Mouse (Mus musculus): Measurements from ENCODE around the gene 9130019O22Rik. TPM values are rescaled to one million over a fixed set of nuclear protein-coding genes. Genes with fewer than 3 reads are reported as not detected.
"Not testable (repeated sequence)": the region's sequence is repeated elsewhere in the genome, so short reads cannot be mapped to it uniquely, and the experiment has no call there.

9130019O22Rik gene
- polyA plus RNA-seq, 1 experiment from 2014 or later: 7.2 TPM

DNA sequence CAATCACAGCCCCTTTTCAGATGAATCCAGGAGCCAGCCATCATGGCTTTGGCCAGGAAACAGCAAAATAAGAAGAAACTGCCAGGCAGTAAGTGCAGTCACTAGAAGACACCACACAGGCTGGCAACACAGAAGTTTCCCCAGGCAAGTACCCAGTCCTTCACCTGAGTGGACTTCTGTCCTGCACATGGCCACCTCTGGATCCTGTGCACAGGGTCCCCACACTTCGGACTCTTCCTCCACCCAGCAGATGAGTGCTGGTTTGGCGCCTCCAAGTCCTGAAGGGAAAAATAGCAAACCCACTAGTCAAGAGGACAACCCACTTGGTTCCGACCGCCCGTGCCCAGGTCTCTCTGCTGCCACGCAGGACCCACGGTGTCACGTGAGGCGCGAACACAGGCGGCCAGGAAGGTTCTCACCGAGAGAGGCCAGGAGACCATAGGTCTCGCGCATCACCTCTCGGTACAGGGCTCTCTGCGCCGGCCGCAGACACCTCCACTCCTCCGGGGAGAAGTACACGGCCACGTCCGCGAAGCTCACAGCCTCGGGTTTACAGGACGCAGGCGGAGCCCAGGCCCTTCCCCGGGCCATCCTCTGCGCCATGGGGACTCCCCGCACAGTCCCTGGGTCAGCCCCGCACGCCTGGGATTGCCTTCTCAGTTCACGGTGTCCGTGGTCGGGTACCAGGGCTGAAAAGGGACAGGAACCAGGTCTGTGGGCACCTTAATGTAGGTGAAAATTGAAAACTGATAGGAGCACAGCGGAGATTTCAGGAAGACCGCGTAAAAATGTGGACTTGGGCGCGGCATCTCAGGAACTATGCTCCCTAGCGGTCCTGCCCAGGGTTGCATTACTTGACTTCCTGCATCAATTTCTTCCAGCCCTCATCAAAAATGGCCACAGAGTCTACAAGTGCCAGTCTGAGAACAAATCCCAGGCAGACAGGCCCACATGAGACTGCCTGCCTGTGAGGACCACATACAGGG, 19.3 kb upstream of the 9130019O22Rik start, which contains the start of gene Zfp764:
Zfp764 (minus strand) TSS at position 821 of the 986 bp plus-strand sequence.
- not testable (repeated sequence) for H3K4me1 ChIP-seq (ENCODE audit: control insufficient read depth, insufficient read depth, low read length); H3K9me3 ChIP-seq (ENCODE audit: control insufficient read depth, low read length); H3K36me3 ChIP-seq (ENCODE audit: control insufficient read depth, insufficient read depth, low read length); H3K27me3 ChIP-seq (ENCODE audit: control insufficient read depth, insufficient read depth, low read length)
- H3K27ac ChIP-seq (ENCODE audit: low read depth, low read length): peak within 1 kb of the TSS; percentile 59; the same call in 1 of the 2 replicates
- peak within 1 kb of the TSS; percentile 57 for H3K4me3 ChIP-seq (ENCODE audit: low read length)
- peak within 1 kb of the TSS; percentile 86 for H3K4me2 ChIP-seq (replicated peaks; ENCODE audit: low read depth, low read length)
- H3K9ac ChIP-seq (ENCODE audit: low read depth, low read length): peak within 1 kb of the TSS; percentile 74
- WGBS: 5% methylated on average over 40 of the region's 40 CpGs
- ATAC-seq (ENCODE audit: low FRiP score, low TSS enrichment): peak; percentile 89

GRCm38 (mm10) chr7:127404101-127404500, 17.1 kb upstream of the 9130019O22Rik start:
- not testable (repeated sequence) for ATAC-seq (ENCODE audit: low FRiP score, low TSS enrichment); H3K9ac ChIP-seq (ENCODE audit: low read depth, low read length); H3K36me3 ChIP-seq (ENCODE audit: control insufficient read depth, insufficient read depth, low read length); H3K27ac ChIP-seq (ENCODE audit: low read depth, low read length); H3K4me2 ChIP-seq (replicated peaks; ENCODE audit: low read depth, low read length); H3K9me3 ChIP-seq (ENCODE audit: control insufficient read depth, low read length); H3K4me3 ChIP-seq (ENCODE audit: low read length); H3K4me1 ChIP-seq (ENCODE audit: control insufficient read depth, insufficient read depth, low read length); H3K27me3 ChIP-seq (ENCODE audit: control insufficient read depth, insufficient read depth, low read length)
- 83% methylated on average over 6 of the region's 6 CpGs for WGBS

GRCm38 (mm10) chr7:127402980-127403379, 16.0 kb upstream of the 9130019O22Rik start:
- Histone ChIP-seq H3K9ac (ENCODE audit: low read depth, low read length) (no peak overlapping the region), H3K27me3 (ENCODE audit: control insufficient read depth, insufficient read depth, low read length) (no peaks in the 10 kb centered on the region)

DNA sequence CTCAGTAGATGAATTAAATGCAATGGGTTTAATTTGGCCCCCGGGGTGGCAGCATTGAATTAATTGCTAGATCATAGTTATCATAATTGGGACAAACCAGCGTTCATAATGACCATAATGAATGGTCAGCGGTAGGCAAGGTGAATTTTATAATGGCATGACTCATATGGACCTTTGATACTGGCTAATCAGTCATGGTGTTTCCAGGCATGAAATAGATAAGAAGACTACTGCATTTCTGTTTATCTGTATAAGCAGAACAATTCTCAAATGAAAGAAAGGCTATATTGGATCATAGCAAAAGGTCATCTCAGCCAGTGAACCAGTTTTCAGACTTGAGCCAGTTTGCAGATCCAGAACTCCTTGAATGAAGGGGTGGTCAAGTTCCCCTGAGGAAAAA, 13.4 kb upstream of the 9130019O22Rik start:
- WGBS: 58% methylated on average over 3 of the region's 3 CpGs
- no peak overlapping the region for H3K27ac ChIP-seq (ENCODE audit: low read depth, low read length)
- no peak overlapping the region for H3K9ac ChIP-seq (ENCODE audit: low read depth, low read length)
- no peaks in the 10 kb centered on the region for H3K4me1 ChIP-seq (ENCODE audit: control insufficient read depth, insufficient read depth, low read length)
- H3K36me3 ChIP-seq (ENCODE audit: control insufficient read depth, insufficient read depth, low read length): no peaks in the 10 kb centered on the region
- no peaks in the 10 kb centered on the region for H3K9me3 ChIP-seq (ENCODE audit: control insufficient read depth, low read length)
- no peak for ATAC-seq (ENCODE audit: low FRiP score, low TSS enrichment)
- H3K27me3 ChIP-seq (ENCODE audit: control insufficient read depth, insufficient read depth, low read length): no peaks in the 10 kb centered on the region
- no peak overlapping the region for H3K4me3 ChIP-seq (ENCODE audit: low read length)
- no peak overlapping the region for H3K4me2 ChIP-seq (replicated peaks; ENCODE audit: low read depth, low read length)

More at GRCm38 (mm10) chr7:127402980-127403379, 16.0 kb upstream of the 9130019O22Rik start:
- ATAC-seq (ENCODE audit: low FRiP score, low TSS enrichment): no peak
- H3K4me3 ChIP-seq (ENCODE audit: low read length): no peak overlapping the region
- 39% methylated on average over 2 of the region's 2 CpGs for WGBS
- H3K27ac ChIP-seq (ENCODE audit: low read depth, low read length): no peak overlapping the region
- no peaks in the 10 kb centered on the region for H3K4me1 ChIP-seq (ENCODE audit: control insufficient read depth, insufficient read depth, low read length)
- no peak overlapping the region for H3K4me2 ChIP-seq (replicated peaks; ENCODE audit: low read depth, low read length)
- no peaks in the 10 kb centered on the region for H3K36me3 ChIP-seq (ENCODE audit: control insufficient read depth, insufficient read depth, low read length)
- no peaks in the 10 kb centered on the region for H3K9me3 ChIP-seq (ENCODE audit: control insufficient read depth, low read length)

DNA sequence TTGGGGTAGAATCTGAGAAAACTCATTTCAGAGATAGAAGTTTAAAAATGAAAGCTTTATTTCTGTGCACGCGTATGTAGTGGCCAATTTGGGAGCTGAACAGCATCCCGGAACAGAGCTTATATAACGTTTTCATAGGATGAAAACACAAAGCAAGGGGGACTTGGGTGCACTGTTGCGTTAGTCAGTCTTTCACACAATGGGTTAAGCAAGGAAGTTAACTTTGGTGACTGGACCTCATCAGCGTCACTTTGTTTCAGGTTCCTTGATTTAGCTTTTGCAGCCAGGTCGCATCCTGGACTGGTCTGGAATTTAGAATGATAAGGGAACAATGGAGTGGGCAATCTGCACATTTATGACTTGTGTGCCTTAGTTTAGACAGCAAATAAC, 7.0 kb upstream of the 9130019O22Rik start:
- peaks cover 9% of the 10 kb centered on the region; the same call in 1 of the 2 replicates for H3K4me1 ChIP-seq (ENCODE audit: control insufficient read depth, insufficient read depth, low read length)
- peak; percentile 8; the same call in 1 of the 2 replicates for ATAC-seq (ENCODE audit: low FRiP score, low TSS enrichment)

GRCm38 (mm10) chr7:127393157-127393943, 6.4 kb upstream of the 9130019O22Rik start, which contains the start of gene E430018J23Rik:
E430018J23Rik (minus strand) TSS chr7:127393629.
- Histone ChIP-seq H3K4me3 (ENCODE audit: low read length) (peak within 1 kb of the TSS; percentile 75), H3K36me3 (ENCODE audit: control insufficient read depth, insufficient read depth, low read length) (peaks cover 5% of the 10 kb centered on the region), H3K27me3 (ENCODE audit: control insufficient read depth, insufficient read depth, low read length) (no peaks in the 10 kb centered on the region), H3K27ac (ENCODE audit: low read depth, low read length) (peak within 1 kb of the TSS; percentile 78), H3K4me1 (ENCODE audit: control insufficient read depth, insufficient read depth, low read length) (peaks cover 9% of the 10 kb centered on the region; the same call in 1 of the 2 replicates), H3K9ac (ENCODE audit: low read depth, low read length) (peak within 1 kb of the TSS; percentile 78), H3K9me3 (ENCODE audit: control insufficient read depth, low read length) (no peaks in the 10 kb centered on the region), H3K4me2 (replicated peaks; ENCODE audit: low read depth, low read length) (peak within 1 kb of the TSS; percentile 85)
- peak; percentile 93 for ATAC-seq (ENCODE audit: low FRiP score, low TSS enrichment)
- under 1% methylated on average over 45 of the region's 45 CpGs for WGBS

More for the DNA sequence above, 7.0 kb upstream of the 9130019O22Rik start:
- Histone ChIP-seq H3K4me3 (ENCODE audit: low read length) (peak overlapping the region; percentile 75), H3K27me3 (ENCODE audit: control insufficient read depth, insufficient read depth, low read length) (no peaks in the 10 kb centered on the region), H3K9me3 (ENCODE audit: control insufficient read depth, low read length) (no peaks in the 10 kb centered on the region), H3K4me2 (replicated peaks; ENCODE audit: low read depth, low read length) (peak overlapping the region; percentile 85), H3K27ac (ENCODE audit: low read depth, low read length) (peak overlapping the region; percentile 30), H3K9ac (ENCODE audit: low read depth, low read length) (peak overlapping the region; percentile 57; the same call in 1 of the 2 replicates), H3K36me3 (ENCODE audit: control insufficient read depth, insufficient read depth, low read length) (peaks cover 5% of the 10 kb centered on the region)
- 18% methylated on average over 7 of the region's 7 CpGs for WGBS

DNA sequence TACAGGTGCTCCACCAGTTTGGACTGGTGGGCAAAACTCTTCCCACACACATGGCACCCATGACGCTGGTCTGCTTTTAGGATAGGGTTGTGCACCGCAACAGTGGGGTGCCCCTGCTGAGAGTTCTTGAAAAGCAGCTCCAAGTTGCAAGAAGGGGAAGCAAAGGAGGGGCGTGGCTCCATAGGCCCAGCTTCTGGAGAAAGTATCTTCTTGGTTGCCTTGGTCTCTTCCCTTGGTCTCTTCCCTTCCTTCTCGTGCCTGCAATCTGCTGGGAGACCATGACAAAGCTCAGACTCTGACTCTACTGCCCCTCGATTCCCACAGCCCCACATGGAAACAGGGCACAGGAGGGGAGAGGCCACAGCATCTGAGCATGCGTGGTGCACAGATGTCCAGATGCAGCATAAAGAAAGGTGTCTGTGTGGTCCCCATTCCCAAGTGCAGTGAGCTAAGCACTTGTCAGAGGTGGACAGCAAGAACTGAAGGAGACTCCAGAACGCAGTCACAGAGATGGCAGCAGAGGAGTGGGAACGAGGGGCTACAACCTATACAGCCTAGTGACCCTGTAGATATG, 5.4 kb upstream of the 9130019O22Rik start:
- H3K4me1 ChIP-seq (ENCODE audit: control insufficient read depth, insufficient read depth, low read length): peaks cover 9% of the 10 kb centered on the region; the same call in 1 of the 2 replicates
- peak overlapping the region; percentile 78; the same call in 1 of the 2 replicates for H3K9ac ChIP-seq (ENCODE audit: low read depth, low read length)
- no peak overlapping the region for H3K27ac ChIP-seq (ENCODE audit: low read depth, low read length)
- H3K4me3 ChIP-seq (ENCODE audit: low read length): peak overlapping the region; percentile 75; the same call in 1 of the 2 replicates
- no peaks in the 10 kb centered on the region for H3K27me3 ChIP-seq (ENCODE audit: control insufficient read depth, insufficient read depth, low read length)
- no peak for ATAC-seq (ENCODE audit: low FRiP score, low TSS enrichment)
- peak overlapping the region; percentile 85 for H3K4me2 ChIP-seq (replicated peaks; ENCODE audit: low read depth, low read length)
- 86% methylated on average over 8 of the region's 8 CpGs for whole genome bisulfite sequencing
- no peaks in the 10 kb centered on the region for H3K9me3 ChIP-seq (ENCODE audit: control insufficient read depth, low read length)
- H3K36me3 ChIP-seq (ENCODE audit: control insufficient read depth, insufficient read depth, low read length): peaks cover 5% of the 10 kb centered on the region

GRCm38 (mm10) chr7:127391538-127391937, 4.6 kb upstream of the 9130019O22Rik start:
- H3K9me3 ChIP-seq (ENCODE audit: control insufficient read depth, low read length): no peaks in the 10 kb centered on the region
- H3K4me2 ChIP-seq (replicated peaks; ENCODE audit: low read depth, low read length): no peak overlapping the region
- no peak overlapping the region for H3K9ac ChIP-seq (ENCODE audit: low read depth, low read length)
- no peak overlapping the region for H3K4me3 ChIP-seq (ENCODE audit: low read length)
- peaks cover 5% of the 10 kb centered on the region for H3K36me3 ChIP-seq (ENCODE audit: control insufficient read depth, insufficient read depth, low read length)
- no peak for ATAC-seq (ENCODE audit: low FRiP score, low TSS enrichment)
- peaks cover 9% of the 10 kb centered on the region; the same call in 1 of the 2 replicates for H3K4me1 ChIP-seq (ENCODE audit: control insufficient read depth, insufficient read depth, low read length)
- H3K27ac ChIP-seq (ENCODE audit: low read depth, low read length): no peak overlapping the region
- H3K27me3 ChIP-seq (ENCODE audit: control insufficient read depth, insufficient read depth, low read length): no peaks in the 10 kb centered on the region
- WGBS: 94% methylated on average over 16 of the region's 16 CpGs
